Mouse (Mus musculus) thymus, adult 18-20 months (tissue): ENCODE measurements around the gene Dmwd.

Source experiments
- DNase-seq, 2 experiments: peaks; one replicate each; pipeline ENCODE4 v3.0.0; 2022; ENCODE audit warnings: mixed read lengths in 2 of 2

The Dmwd gene

GRCm38 (mm10) chr7:19096421-19096976 is 20.5 kb downstream of the Dmwd start:
- DNase-seq: no peak

GRCm38 (mm10) chr7:19097217-19097616 is 21.2 kb downstream of the Dmwd start:
- no peak for DNase-seq

DNA sequence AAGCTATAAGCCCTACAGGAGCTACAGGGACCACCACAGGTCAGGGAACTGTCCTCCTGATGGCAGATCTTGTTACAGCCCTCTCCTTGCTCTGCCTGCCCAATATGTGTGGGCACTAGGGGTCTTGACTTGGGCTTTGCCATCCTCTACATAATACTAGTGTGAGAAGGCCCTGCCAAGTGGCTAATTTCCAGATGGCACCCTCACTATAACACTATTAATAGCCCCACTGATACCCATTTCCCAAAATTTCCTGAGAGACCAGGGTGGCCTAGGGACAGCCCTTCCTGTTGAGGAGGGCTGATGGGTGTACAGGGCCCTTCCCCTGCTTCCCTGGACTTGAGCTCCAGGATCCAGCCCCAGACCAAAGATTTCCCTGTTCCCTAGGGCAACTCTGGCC is 21.8 kb downstream of the Dmwd start:
- DNase-seq: no peak

GRCm38 (mm10) chr7:19098811-19099210 is 22.8 kb downstream of the Dmwd start:
- no peak for DNase-seq

DNA sequence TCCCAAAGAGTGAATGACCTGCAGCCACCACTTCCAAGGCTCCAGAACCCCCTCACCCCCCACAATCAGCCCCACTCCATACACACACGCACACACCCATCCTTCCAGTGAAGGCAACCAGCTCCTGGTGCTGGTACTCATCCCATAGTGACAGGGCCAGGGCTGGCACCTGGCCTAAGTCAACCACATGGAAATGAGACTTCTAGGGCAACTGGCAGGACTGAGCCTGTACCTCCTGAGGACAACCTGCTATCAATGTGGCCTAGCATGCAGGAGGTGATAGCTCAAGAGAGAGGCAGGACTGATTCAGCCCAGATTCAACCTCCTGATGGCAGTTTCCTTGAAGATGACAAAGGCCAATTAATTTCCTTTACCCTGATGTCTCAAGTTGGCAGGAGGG is 24.3 kb downstream of the Dmwd start:
- no peak for DNase-seq

DNA sequence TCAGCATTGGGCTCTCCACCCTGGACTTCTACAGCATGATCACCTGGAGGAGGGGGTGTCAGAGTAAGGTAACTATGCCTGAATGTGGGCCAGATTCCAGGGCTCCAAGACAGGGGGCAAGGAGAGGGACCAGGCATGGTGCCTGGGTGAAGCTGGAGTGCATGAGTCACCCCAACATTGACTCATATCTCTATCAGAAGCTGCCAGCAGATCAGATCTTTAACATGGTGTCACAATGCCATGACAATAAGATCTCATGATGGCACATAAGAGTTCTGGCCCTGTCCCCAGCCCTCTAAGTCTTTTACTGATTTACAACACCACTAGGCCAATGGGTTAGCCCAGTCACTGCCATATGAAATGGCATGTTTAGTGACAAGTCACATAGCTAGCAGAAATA is 27.7 kb downstream of the Dmwd start:
- DNase-seq: no peak

- DNase-seq: no peak
These were observed 28.5 kb downstream of the Dmwd start for GRCm38 (mm10) chr7:19104486-19104885.

GRCm38 (mm10) chr7:19107436-19107835 is 31.4 kb downstream of the Dmwd start:
- DNase-seq: no peak

DNA sequence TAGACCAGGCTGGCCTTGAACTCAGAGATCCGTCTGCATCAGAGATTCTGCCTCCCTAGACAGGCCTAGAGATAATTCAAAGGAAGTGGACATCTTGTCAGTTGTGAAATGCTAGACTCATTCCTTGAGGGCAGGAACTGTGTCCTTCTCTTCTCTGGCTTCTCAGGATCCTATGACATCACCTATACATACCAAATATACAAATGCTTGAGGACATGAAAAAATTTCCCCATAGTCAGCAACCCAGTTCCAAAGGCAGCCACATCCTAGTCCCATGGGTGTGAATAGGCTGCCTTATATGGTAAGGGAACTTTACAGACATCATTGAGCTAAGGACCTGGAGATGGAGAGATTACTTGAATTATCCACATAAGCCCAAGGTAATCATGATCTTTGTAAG is 33.5 kb downstream of the Dmwd start:
- no peak for DNase-seq

- peak in 1 of 2 experiments; percentile 61 for DNase-seq
These were observed 42.2 kb downstream of the Dmwd start, which contains the start of gene Gm4969 for GRCm38 (mm10) chr7:19118028-19118771. TSS of gene Gm4969 (minus strand) at chr7:19118368.

GRCm38 (mm10) chr7:19119083-19119482 is 43.1 kb downstream of the Dmwd start:
- DNase-seq: no peak

DNA sequence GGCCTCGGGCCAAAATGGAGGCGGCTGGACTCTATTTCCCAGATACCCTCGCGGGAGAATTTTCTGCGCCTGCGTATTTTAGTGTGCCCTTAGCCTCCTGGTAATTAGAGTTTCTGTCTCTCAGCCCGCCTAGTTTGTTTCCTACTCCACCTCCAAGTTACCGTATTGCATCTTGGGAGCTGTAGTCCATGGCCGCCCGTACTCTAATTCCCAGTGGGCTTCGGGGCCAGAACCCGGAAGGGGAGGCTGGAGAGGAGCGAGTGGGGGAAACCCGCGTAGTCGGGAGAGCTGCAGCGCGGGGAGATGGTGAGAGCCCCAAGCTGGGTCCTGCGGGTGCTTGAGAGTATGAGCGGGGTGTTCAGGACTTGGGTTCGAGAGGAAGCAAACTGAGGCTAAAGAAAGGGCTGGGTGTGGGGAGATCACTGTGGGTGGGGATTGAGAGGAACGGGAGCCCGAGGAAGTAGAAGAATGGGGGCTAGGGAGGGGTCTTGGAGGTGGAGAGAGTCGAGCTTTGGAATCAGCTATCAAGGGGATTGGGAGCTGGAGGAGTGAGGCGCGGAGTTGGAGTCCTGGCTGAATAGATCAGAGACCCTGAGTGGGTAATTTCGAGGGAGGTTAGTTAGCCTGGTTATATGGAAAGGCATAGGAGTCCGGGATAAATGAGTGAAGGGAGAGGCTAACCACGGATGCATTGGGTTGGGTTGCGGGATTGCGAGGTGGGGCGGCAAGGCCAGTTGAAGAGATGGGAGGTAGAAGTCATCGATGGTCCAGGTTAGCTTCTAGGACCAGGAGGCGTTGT is 43.8 kb downstream of the Dmwd start, which contains the start of gene Fbxo46:
Fbxo46 (plus strand) TSS at position 229 of the 799 bp plus-strand sequence.
- peak; percentile 89 to 96 for DNase-seq

- DNase-seq: no peak
These were observed 45.7 kb downstream of the Dmwd start for GRCm38 (mm10) chr7:19121686-19122085.

DNA sequence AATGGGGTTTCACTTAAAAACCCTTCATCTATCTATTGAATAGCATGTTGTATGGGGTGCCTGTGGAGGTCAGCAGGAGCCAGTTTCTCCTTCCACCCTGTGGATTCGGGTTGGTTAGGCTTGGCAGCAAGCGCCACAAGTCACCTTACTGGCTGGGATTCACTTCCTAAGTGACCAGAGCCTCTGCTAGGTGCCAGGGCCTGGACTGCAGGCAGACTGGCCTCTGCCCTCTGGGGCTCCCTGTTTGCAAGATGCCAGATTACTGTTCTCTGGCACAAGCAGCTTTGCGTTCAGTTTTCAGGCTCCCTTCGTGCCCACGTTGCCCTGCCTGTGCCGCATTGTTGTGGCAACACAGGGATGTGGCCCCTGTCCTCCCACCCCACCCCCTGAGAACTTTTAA is 48.7 kb downstream of the Dmwd start:
- no peak for DNase-seq

DNA sequence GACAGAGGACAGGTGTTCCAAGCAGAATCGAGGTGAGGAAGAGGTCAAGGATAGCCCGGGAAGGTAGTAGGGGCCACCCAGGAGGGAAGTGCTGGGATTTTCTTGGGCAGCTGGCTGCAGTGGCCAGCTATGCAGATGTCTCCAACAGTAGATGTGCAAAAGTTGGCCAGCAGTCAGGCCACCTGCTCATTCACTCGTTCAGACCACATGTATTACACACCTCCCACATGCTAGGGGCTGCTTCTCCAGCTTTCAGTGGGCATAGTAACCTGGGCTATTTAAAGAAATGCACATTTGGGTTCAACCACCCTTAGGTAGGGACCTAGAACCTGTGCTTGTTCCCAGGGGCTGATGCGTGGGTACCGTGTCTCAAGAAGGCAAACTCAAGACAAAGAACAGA is 51.7 kb downstream of the Dmwd start:
- DNase-seq: no peak

- no peak for DNase-seq
These were observed 53.4 kb downstream of the Dmwd start for GRCm38 (mm10) chr7:19129396-19129795.

DNA sequence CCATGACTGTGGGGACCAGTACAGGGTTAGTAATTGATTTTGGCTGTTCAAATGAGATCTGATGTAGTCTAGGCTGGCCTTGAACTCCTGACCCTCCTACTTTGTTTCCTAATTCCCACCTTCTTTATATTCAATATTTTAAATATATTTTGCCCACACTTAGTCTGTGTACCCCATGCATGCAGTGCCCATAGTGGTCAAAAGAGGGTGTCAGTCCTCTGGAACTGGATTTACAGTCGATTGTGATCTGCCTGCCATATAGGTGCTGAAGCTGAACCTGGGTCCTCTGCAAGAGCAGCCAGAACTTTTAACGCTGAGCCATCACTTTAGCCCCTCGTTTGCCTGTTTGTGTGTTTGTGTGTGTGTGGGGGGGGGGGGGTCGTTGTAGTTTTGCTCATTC is 54.6 kb downstream of the Dmwd start:
- no peak for DNase-seq

DNA sequence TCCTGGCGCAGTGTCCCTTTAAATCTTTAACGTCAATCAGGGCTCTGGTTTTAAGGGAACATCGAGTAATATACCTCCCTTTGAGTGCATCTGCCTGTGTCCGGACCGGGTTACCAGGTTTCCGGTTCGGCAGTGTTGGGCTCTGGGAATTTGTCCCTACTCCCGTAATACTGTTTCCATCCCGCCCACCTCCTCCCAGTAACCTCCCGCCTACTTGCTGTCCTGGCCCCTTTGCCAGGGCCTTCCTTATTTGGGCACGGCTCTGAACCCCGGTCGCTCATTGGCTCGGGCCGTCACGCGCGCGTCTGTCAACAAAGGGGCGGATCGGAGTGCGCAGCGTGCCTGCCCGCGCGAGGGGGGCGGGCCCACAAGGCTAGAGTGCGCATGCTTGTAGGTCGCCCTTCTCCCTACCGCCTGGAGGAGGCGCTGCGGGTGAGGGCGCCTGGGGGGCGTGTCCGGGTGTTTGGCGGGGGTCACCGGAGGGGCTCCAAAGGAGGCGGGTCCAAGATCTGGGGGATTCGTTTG is 55.4 kb downstream of the Dmwd start:
- DNase-seq: peak; percentile 90 to 91
